Mouse (Mus musculus) kidney, postnatal 10 days (tissue): ENCODE results near the gene Gm47841.
A peak's percentile ranks its signal among the peaks of the same experiment; 100 is the strongest.

Source experiments
- DNase-seq: peaks from one replicate; pipeline ENCODE4 v3.0.0; 2021; ENCODE audit warnings: mixed read lengths

Gene Gm47841

DNA sequence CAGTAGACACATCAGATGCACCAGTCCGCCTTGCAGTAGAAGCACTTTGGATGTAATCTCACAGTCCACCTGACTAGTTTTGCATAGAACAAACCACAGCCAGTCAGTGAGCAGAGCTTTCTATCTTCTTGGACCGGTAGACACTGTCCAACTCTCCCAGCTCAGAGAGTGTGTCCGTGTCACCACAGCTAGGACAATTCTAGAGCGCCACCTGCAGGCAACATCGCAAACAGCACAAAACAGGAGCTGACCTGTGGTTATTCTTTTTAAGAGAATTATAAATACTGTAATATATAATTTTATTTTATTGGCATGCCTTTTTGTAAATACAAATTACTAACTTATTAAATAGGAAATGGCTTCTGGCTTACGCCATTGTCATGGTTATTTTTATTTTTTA lies 4.6 kb downstream of the Gm47841 start:
- peak; percentile 84 for DNase-seq

DNA sequence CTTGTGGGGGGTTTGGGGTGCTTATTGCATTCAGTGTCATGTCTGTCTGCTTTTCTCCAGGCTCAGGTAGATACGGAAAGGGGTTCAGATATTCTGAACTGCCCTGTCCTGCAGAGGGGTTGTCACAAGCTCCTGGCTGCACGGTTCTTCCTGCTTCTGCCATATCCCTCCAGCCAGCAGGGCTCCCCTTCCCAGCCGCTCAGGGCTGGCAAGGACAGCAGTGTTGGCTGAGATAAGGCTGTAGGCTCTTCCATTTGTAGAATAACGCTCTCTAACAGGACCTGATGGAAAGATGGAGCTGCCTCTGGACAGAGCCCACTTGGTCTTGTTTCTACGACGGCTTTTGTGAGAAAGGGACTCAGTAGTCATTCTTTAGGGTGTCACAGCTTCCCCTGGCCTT lies 5.2 kb downstream of the Gm47841 start:
- no peak for DNase-seq

DNA sequence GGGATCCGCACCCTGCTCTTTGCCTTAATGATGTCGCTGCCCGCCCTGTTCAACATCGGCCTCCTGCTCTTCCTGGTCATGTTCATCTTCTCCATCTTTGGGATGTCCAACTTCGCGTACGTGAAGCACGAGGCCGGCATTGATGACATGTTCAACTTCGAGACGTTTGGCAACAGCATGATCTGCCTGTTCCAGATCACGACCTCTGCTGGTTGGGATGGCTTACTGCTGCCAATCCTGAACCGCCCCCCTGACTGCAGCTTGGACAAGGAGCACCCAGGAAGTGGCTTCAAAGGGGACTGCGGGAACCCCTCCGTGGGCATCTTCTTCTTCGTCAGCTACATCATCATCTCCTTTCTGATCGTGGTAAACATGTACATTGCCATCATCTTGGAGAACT lies 7.5 kb downstream of the Gm47841 start:
- DNase-seq: peak; percentile 40

DNA sequence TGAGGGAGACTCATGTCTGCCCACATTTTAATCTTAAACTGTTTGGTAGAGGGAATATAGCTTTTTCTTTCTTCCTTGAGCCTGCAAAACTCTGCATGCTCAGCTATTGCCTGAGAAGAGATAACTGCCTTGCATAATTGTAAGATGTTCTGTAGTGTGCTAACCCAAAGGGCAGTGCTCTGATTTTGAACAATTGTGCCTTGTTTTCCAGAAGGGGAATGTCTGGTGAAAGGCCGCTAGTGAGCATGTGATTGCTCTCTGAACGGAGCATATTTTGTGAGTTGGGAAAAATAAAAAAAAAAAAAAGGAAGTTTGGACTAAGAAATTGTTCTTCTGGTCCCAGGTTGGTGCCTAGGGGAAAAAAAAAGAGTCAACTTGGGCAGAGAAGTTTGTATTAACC lies 18.2 kb downstream of the Gm47841 start:
- DNase-seq: no peak

DNA sequence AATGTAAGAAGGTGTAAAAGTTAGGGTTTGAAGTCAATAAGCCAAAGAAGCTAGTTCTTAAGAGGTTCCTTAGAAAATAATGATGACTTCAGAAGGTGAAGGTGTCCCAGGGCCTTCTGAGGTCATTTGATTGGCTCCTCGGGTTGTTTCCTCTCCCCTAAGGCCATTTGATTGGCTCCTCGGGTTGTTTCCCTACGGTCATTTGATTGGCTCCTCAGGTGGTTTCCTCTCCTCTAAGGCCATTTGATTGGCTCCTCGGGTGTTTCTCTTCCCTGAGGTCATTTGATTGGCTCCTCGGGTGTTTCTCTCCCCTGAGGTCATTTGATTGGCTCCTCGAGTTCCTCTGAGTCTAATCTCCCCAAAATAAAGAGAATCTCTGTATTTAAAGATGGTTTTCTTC lies 35.8 kb downstream of the Gm47841 start:
- DNase-seq: no peak

DNA sequence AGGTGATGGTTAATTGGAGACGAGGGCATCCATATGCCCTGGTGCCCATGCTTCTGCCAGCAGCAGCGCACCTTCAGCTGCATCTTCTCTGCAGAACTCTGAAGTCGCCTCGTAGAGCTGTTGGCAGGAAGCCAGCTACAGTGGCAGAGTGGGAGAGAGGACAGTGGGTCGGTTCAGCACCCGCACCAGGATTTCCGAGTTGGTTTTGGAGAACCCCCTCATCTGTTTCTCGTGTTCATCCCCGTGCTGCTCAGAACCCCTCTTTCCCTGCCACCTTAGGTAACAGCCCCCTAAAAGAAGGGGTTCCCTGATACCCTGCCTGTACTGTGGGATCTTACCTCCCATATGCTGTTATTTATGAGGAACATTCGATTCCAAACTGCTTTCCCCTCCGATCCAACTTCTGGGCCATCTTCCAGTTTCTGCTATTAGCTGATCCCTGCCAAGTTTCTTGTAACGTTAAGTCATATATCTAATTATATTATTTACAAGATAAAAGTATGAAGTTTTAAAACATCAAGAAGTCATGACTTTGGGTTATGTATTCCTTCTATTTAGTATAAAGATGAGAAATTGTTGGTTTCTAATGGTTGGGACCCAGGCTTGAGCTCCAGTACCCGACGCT lies 38.7 kb downstream of the Gm47841 start:
- DNase-seq: peak; percentile 42

DNA sequence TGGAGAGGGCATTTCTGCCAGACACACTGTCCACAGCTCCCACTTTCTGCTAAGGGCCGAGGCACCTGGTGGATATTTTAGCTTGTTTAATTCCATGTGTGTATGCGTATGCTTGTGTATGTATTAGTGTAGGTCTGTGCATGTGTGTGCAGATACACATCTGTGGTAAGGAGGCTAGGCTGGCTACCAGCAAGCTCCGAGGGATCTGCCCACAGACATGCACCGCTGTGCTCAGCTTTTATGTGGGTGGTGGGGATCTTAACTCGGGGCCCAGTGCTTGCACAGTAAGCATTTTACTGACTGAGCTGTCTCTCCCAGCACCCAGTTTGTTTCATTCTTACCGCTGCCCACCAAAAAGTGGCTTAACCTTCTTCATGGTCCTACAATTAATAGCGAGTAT lies 40.0 kb downstream of the Gm47841 start:
- DNase-seq: no peak

DNA sequence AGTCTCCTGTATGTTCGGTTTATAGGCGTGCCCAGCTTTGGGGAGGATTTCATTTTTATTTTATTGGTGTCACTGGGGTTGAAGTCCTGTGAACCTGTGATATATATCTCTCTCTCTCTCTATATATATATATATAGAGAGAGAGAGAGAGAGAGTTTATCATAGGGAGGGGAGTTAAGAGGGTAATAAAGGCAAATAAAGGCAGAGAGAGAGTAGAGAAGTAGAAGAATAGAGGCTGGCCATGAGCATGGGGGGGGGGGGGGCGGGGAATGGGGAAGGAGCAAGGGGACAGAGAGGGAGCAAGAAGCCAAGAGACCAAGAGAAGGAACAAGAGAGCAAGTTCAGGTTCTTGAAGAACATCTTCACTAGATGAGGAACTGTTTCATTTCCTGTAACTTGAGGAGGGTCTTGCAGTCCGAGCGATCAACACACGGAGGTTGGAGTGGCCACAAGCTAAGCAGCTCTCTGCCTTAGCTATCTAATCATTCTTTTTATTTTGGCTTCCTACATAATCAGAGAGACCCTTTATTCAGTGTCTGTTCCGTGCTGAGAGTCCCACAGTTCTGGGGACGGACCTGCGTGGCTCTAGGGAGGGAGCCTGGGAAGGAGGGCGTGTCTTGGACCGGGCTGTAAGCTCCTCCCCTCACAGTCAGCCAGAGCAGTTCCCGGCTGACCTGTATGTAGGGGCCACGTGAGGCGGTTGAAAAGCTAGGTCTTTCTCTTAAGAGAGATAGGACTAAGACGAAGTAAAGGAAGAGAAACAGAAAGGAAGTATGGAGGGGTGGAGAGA lies 40.8 kb downstream of the Gm47841 start:
- peak; percentile 72 for DNase-seq

DNA sequence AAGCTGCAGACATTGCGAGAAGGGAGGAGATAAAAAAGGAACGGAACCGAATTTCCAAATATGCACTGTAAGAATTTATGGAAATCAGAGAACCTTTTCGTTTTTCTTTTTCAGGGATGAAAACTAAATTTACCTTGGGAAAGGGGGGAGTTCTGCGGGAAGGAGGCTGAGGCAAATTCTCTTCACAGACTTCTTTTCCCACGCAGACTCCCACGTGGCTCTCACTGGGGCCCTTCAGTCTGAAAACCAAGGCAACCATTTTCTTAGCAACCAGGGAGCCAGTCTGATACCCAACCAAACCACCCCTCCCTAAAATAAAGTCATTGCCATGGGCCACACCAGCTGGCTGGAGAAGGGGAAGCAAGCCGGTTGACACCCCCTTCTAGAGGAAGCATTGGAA lies 41.5 kb downstream of the Gm47841 start:
- no peak for DNase-seq

DNA sequence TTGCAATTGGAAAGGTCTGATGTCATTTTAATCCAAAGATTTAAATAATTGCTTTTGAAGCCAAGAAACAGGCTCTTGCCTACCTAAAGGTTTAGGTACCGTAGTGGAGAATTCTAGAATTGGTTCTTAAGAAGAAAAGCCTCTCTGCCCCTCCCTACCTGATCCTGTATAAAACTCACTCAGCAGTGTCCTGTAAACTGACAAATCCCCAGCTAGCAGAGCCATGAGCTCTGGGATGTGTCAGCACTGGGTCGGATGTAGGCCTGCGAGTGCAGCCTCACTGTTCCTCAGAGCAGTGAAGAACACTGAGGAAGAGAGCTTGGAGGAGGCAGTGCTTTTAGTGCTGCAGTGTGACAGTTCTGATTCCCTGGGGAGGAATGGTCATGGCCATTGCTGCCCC lies 42.7 kb downstream of the Gm47841 start:
- DNase-seq: no peak

DNA sequence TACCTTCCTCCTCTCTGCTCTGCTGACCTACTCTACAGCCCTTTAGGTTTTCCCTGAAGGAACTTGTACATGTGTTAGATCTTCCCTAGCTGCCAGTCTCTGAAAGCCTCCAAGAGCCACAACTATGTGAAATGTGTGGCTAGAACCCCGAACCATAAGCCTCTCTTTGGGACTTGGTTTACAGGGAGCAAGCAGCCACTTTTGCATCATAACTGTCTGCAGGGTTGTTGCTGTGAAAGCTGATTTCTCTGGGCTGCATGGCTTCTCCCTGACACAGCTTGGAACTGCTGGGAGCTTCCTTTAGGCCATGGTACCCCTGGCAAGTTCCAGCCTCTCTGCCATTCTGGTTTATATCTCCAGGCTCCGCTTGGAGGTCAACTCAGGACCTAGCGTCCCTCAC lies 44.7 kb downstream of the Gm47841 start:
- no peak for DNase-seq

DNA sequence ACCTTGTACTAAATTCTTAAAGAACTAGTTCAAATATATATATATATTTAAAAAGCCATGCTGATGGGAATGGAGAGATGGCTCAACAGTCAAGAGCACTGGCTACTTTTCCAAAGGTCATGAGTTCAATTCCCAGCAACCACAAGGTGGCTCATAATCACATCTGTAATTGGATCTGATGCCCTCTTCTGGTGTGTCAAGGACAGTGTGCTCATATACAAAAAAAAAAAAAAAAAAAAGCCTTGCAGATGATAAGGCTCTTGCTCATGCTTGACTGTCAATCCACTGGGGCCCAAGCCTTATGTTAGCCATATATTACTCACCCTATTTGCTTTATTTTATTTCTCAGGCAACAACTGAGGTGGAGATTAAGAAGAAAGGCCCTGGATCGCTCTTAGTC lies 45.5 kb downstream of the Gm47841 start:
- DNase-seq: no peak

DNA sequence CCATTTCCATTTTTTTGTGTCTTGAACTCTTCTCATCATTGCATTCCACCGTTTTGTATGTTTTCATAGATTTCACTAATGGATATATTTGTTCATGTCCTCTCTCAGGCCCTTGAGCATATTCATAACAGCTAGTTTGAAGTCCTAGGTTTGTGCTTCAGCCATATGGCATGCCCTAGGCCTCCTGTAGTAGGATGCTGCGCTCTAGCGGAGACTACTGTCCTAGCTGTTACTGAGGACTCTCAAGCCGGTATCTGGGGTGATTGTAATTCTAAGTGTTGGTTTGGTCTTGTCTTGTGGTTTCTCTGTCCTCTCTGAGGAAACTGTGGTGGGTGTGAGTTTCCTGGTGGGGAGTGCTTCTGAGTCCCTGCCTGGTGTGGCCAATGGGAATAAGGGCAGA lies 50.1 kb downstream of the Gm47841 start:
- DNase-seq: peak; percentile 68
